Mouse (Mus musculus) embryonic fibroblast, embryonic 13.5 days (primary cell): ENCODE results near the gene Rrnad1.

ENCODE experiments used
- CTCF ChIP-seq: IDR thresholded peaks from 2 replicates; pipeline ENCODE4 v1.5.1; 2011; ENCODE audit warnings: mild to moderate bottlenecking, control low read depth, low read length, moderate library complexity, borderline replicate concordance; ENCODE audit not compliant: insufficient read depth
- POLR2A ChIP-seq: IDR thresholded peaks from 2 replicates; pipeline ENCODE4 v1.6.1; 2011; ENCODE audit warnings: low read depth, mild to moderate bottlenecking, control low read depth, low read length, moderate library complexity

DNA sequence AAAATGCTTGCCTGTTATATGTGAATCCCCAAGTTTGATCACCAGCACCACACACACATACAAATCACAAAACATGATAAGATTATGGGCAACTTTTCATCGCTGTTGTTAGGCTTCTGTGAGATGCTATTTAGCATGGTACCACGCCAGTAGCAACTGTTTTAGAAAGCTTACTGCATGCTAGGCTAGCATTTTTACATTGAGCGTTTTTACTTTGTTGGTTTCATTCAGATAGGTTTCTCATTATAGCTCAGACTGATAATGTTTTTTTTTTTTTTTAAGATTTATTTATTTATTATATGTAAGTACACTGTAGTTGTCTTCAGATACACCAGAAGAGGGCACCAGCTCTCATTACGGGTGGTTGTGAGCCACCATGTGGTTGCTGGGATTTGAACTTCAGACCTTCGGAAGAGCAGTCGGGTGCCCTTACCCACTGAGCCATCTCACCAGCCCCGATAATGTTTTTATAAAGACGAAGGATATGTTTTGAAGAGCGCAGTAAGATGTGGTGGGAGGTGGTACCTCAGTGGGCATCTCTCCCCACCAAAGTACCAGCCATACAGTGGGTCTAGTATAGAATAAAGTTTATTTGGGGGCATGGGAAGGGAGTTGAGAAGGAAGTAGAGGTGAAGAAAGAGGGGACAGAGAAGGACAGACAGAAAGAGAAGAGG lies 10.1 kb downstream of the Rrnad1 start:
- TF ChIP-seq CTCF (no peak), POLR2A (no peak)
